ENCODE assay signal across 20 mouse cellular contexts in the genomic region with DNA sequence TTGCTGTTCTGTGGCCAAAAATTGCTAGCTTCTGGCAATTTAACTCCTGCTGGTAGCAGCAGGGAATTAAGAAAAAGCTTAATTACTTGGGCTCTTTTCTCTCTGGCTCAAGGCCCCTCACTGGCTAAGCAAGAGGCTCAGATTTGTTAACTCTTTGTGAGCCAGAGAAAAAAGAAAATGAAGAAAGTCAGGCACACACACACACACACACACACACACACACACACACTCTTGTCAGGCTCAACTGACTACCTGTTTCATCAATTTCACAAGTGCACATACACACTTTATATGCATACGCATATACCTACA. TPM values are rescaled to one million over a fixed set of nuclear protein-coding genes. Genes with fewer than 3 reads are reported as not detected.
DNase-seq lines count a peak whose midpoint lies in the region; ATAC-seq lines count a peak whose summit lies in the region.
"Had no signal": no experiment of that assay in that cellular context is flagged by ENCODE, and none has a peak within 500 bp of the region (broad histone marks: within the 10 kb centered on the region; RNA-seq: fewer than 3 reads in every experiment).

No protein-coding gene starts in this region.

- H3K36me3 ChIP-seq in hindbrain, embryonic 14.5 days (replicated peaks; ENCODE audit: control insufficient read depth, insufficient read depth): no peaks in the 10 kb centered on the region
- no peaks in the 10 kb centered on the region for H3K36me3 ChIP-seq in hindbrain, embryonic 10.5 days
- H3K36me3 ChIP-seq in embryonic facial prominence, embryonic 10.5 days (replicated peaks): no peaks in the 10 kb centered on the region
- no peaks in the 10 kb centered on the region for H3K36me3 ChIP-seq in forebrain, embryonic 14.5 days (ENCODE audit: control insufficient read depth, insufficient read depth, low read length)
- H3K36me3 ChIP-seq in limb, embryonic 10.5 days: no peaks in the 10 kb centered on the region
- H3K36me3 ChIP-seq in kidney, embryonic 15.5 days: no peaks in the 10 kb centered on the region
- H3K36me3 ChIP-seq: embryonic facial prominence, embryonic 15.5 days; heart, embryonic 12.5 days; midbrain, embryonic 13.5 days; neural tube, embryonic 15.5 days had no signal

- 0 out of 2 replicates have a peak overlapping the region, but pooled peaks have one; percentile 4 for H3K27ac ChIP-seq in hindbrain, embryonic 14.5 days
- no peak overlapping the region for H3K27ac ChIP-seq in hindbrain, embryonic 10.5 days
- H3K27ac ChIP-seq in embryonic facial prominence, embryonic 10.5 days (replicated peaks): peak overlapping the region; percentile 78; the same call in 1 of the 2 replicates
- H3K27ac ChIP-seq in forebrain, embryonic 14.5 days (ENCODE audit: low read depth, low read length): no peak overlapping the region
- peak overlapping the region; percentile 85; the same call in 1 of the 2 replicates for H3K27ac ChIP-seq in limb, embryonic 10.5 days
- H3K27ac ChIP-seq in kidney, embryonic 15.5 days: no peak overlapping the region
- H3K27ac ChIP-seq: embryonic facial prominence, embryonic 15.5 days; midbrain, embryonic 13.5 days; neural tube, embryonic 15.5 days had no signal

- H3K4me3 ChIP-seq in hindbrain, embryonic 14.5 days (replicated peaks; ENCODE audit: low read length): no peak overlapping the region
- no peak overlapping the region for H3K4me3 ChIP-seq in hindbrain, embryonic 10.5 days
- H3K4me3 ChIP-seq in embryonic facial prominence, embryonic 10.5 days: no peak overlapping the region
- no peak overlapping the region for H3K4me3 ChIP-seq in forebrain, embryonic 14.5 days (ENCODE audit: low read depth, low read length)
- H3K4me3 ChIP-seq in limb, embryonic 10.5 days: 0 out of 2 replicates have a peak overlapping the region, but pooled peaks have one; percentile 6
- H3K4me3 ChIP-seq in kidney, embryonic 15.5 days (replicated peaks): no peak overlapping the region
- H3K4me3 ChIP-seq: embryonic facial prominence, embryonic 15.5 days; heart, embryonic 12.5 days; midbrain, embryonic 13.5 days; neural tube, embryonic 15.5 days had no signal

- no peaks in the 10 kb centered on the region for H3K9me3 ChIP-seq in hindbrain, embryonic 14.5 days (ENCODE audit: control insufficient read depth, low read length)
- H3K9me3 ChIP-seq in hindbrain, embryonic 10.5 days: no peaks in the 10 kb centered on the region
- no peaks in the 10 kb centered on the region for H3K9me3 ChIP-seq in embryonic facial prominence, embryonic 10.5 days
- no peaks in the 10 kb centered on the region for H3K9me3 ChIP-seq in forebrain, embryonic 14.5 days (replicated peaks; ENCODE audit: control insufficient read depth, low read length)
- no peaks in the 10 kb centered on the region for H3K9me3 ChIP-seq in limb, embryonic 10.5 days (replicated peaks)
- no peaks in the 10 kb centered on the region for H3K9me3 ChIP-seq in kidney, embryonic 15.5 days (replicated peaks)
- H3K9me3 ChIP-seq: embryonic facial prominence, embryonic 15.5 days; heart, embryonic 12.5 days; midbrain, embryonic 13.5 days; neural tube, embryonic 15.5 days had no signal

- no peak overlapping the region for H3K4me2 ChIP-seq in hindbrain, embryonic 14.5 days (replicated peaks)
- H3K4me2 ChIP-seq in forebrain, embryonic 14.5 days (ENCODE audit: low read length): no peak overlapping the region
- no peak overlapping the region for H3K4me2 ChIP-seq in kidney, embryonic 15.5 days
- H3K4me2 ChIP-seq: embryonic facial prominence, embryonic 15.5 days; heart, embryonic 12.5 days; midbrain, embryonic 13.5 days; neural tube, embryonic 15.5 days had no signal

- H3K9ac ChIP-seq in hindbrain, embryonic 14.5 days: no peak overlapping the region
- H3K9ac ChIP-seq in forebrain, embryonic 14.5 days (ENCODE audit: low read length): no peak overlapping the region
- no peak overlapping the region for H3K9ac ChIP-seq in kidney, embryonic 15.5 days
- H3K9ac ChIP-seq: embryonic facial prominence, embryonic 15.5 days; heart, embryonic 12.5 days; liver, postnatal 0 days; midbrain, embryonic 13.5 days; neural tube, embryonic 15.5 days had no signal

- peak; percentile 34; the same call in 1 of the 2 replicates for ATAC-seq in hindbrain, embryonic 14.5 days (ENCODE audit: low FRiP score)
- peak; percentile 66; the same call in 1 of the 2 replicates for ATAC-seq in forebrain, embryonic 14.5 days
- ATAC-seq in kidney, embryonic 15.5 days (replicated peaks; ENCODE audit: low FRiP score): no peak
- ATAC-seq: liver, postnatal 0 days; midbrain, embryonic 13.5 days had no signal

- 92% methylated on average over 1 of the region's 1 CpGs for WGBS in hindbrain, embryonic 14.5 days
- 98% methylated on average over 1 of the region's 1 CpGs for WGBS in hindbrain, embryonic 10.5 days
- whole genome bisulfite sequencing in embryonic facial prominence, embryonic 10.5 days: 88% methylated on average over 1 of the region's 1 CpGs
- 90% methylated on average over 1 of the region's 1 CpGs for whole genome bisulfite sequencing in forebrain, embryonic 14.5 days
- WGBS in limb, embryonic 10.5 days: 91% methylated on average over 1 of the region's 1 CpGs
- 94% methylated on average over 1 of the region's 1 CpGs for WGBS in kidney, embryonic 15.5 days

- H3K4me1 ChIP-seq in hindbrain, embryonic 14.5 days (replicated peaks; ENCODE audit: control insufficient read depth, insufficient read depth, low read length): 0 out of 2 replicates have a peak, but pooled peaks cover 5% of the 10 kb centered on the region
- peaks cover 11% of the 10 kb centered on the region for H3K4me1 ChIP-seq in hindbrain, embryonic 10.5 days (replicated peaks)
- H3K4me1 ChIP-seq in embryonic facial prominence, embryonic 10.5 days: peaks cover 22% of the 10 kb centered on the region
- no peaks in the 10 kb centered on the region for H3K4me1 ChIP-seq in forebrain, embryonic 14.5 days (ENCODE audit: control insufficient read depth, insufficient read depth, low read length)
- H3K4me1 ChIP-seq in limb, embryonic 10.5 days: peaks cover 22% of the 10 kb centered on the region
- H3K4me1 ChIP-seq in kidney, embryonic 15.5 days: 0 out of 2 replicates have a peak, but pooled peaks cover 14% of the 10 kb centered on the region
- H3K4me1 ChIP-seq: heart, embryonic 12.5 days had no signal

- no peaks in the 10 kb centered on the region for H3K27me3 ChIP-seq in hindbrain, embryonic 14.5 days (ENCODE audit: control insufficient read depth, insufficient read depth, low read length)
- no peaks in the 10 kb centered on the region for H3K27me3 ChIP-seq in hindbrain, embryonic 10.5 days (ENCODE audit: insufficient read depth, poor library complexity, severe bottlenecking)
- H3K27me3 ChIP-seq in embryonic facial prominence, embryonic 10.5 days (replicated peaks; ENCODE audit: low read depth, poor library complexity, severe bottlenecking): 0 out of 2 replicates have a peak, but pooled peaks cover 6% of the 10 kb centered on the region
- H3K27me3 ChIP-seq in forebrain, embryonic 14.5 days (replicated peaks; ENCODE audit: control insufficient read depth, insufficient read depth, low read length): no peaks in the 10 kb centered on the region
- no peaks in the 10 kb centered on the region for H3K27me3 ChIP-seq in limb, embryonic 10.5 days (ENCODE audit: low read depth, poor library complexity, severe bottlenecking)
- H3K27me3 ChIP-seq in kidney, embryonic 15.5 days: no peaks in the 10 kb centered on the region
- H3K27me3 ChIP-seq: embryonic facial prominence, embryonic 15.5 days; heart, embryonic 12.5 days; midbrain, embryonic 13.5 days; neural tube, embryonic 15.5 days had no signal

- DNase-seq in hindbrain, embryonic 14.5 days (ENCODE audit: low spot score): peak; percentile 40
- DNase-seq in hindbrain, embryonic 10.5 days (ENCODE audit: low spot score): no peak
- DNase-seq in embryonic facial prominence, embryonic 10.5 days (ENCODE audit: low spot score): no peak
- peak; percentile 74 for DNase-seq in forebrain, embryonic 14.5 days (ENCODE audit: low spot score)
- no peak for DNase-seq in limb, embryonic 10.5 days (ENCODE audit: low spot score)
- DNase-seq in adrenal gland, postnatal 25 days: no peak
- DNase-seq: B cell, adult 2 months; cerebellum, adult 9-10 months; heart, postnatal 14 days; kidney, adult 9 months; kidney, postnatal 4 days; liver, postnatal 0 days; lung, postnatal 10 days; spleen, adult 18-20 months; thymus, postnatal 4 days had no signal

RNA-seq across cellular contexts. Expression of gene Lifr, which starts 27.8 kb away (rescaled TPM):
- 35.2 and 38.7 TPM in 2 replicates for polyA plus RNA-seq in hindbrain, embryonic 14.5 days (2014; fragmentation: Nextera tagmentation; extraction: Ambion mirVana)
- 11.0 and 13.4 TPM in 2 replicates for polyA plus RNA-seq in hindbrain, embryonic 10.5 days (2016; fragmentation: Nextera tagmentation; extraction: Ambion mirVana)
- 10.0 and 11.0 TPM in 2 replicates for polyA plus RNA-seq in embryonic facial prominence, embryonic 10.5 days (2016; fragmentation: Nextera tagmentation; extraction: Ambion mirVana)
- polyA plus RNA-seq in forebrain, embryonic 14.5 days (2014; fragmentation: Nextera tagmentation; extraction: Ambion mirVana): 8.5 and 10.7 TPM in 2 replicates
- 12.0 and 12.1 TPM in 2 replicates for polyA plus RNA-seq in limb, embryonic 10.5 days (2016; fragmentation: Nextera tagmentation; extraction: Ambion mirVana)
- polyA plus RNA-seq in kidney, embryonic 15.5 days (2015; fragmentation: Nextera tagmentation; extraction: Ambion mirVana): 20.3 and 22.3 TPM in 2 replicates
- 29.3 and 33.2 TPM in 2 replicates for total RNA-seq in adrenal gland, postnatal 25 days (2021)

Comparison
In these comparisons a context has a peak if more than half of its experiments do, and no peak if none do; other contexts are left out.
1. DNase-seq: peak in hindbrain, embryonic 14.5 days (single experiment) and forebrain, embryonic 14.5 days (single experiment); none in hindbrain, embryonic 10.5 days (single experiment), embryonic facial prominence, embryonic 10.5 days (single experiment), limb, embryonic 10.5 days (single experiment) and adrenal gland, postnatal 25 days (single experiment).
2. H3K27ac ChIP-seq: peak in hindbrain, embryonic 14.5 days (single experiment), embryonic facial prominence, embryonic 10.5 days (single experiment) and limb, embryonic 10.5 days (single experiment); none in hindbrain, embryonic 10.5 days (single experiment), forebrain, embryonic 14.5 days (single experiment) and kidney, embryonic 15.5 days (single experiment).